Mouse (Mus musculus) midbrain, embryonic 13.5 days (tissue): ENCODE measurements at regions not wholly inside any gene's neighbourhood (a gene's known extent, or its start where the extent isn't known, plus 50 kb on each side); places are given as distances from the start of the nearest gene placed in this dataset.

ENCODE experiments used
- ATAC-seq: fragments of 200-750 bp; cut with Nextera tagmentation; 2 replicates; pipeline ENCODE4 v1.8.0; 2017; ENCODE audit warnings: mild to moderate bottlenecking, moderate TSS enrichment, moderate library complexity
- H3K27ac ChIP-seq: fragments of 300-500 bp; sonication (generic); 2 replicates; pipeline ENCODE4 v1.5.1; 2015; ENCODE audit warnings: inconsistent platforms, mild to moderate bottlenecking, moderate library complexity
- H3K27me3 ChIP-seq: fragments of 300-500 bp; sonication (generic); 2 replicates; pipeline ENCODE4 v1.6.1; 2015; ENCODE audit warnings: mild to moderate bottlenecking, inconsistent platforms
- H3K36me3 ChIP-seq: fragments of 300-500 bp; sonication (generic); 2 replicates; pipeline ENCODE4 v1.6.1; 2015; ENCODE audit warnings: mild to moderate bottlenecking, inconsistent platforms
- H3K4me1 ChIP-seq: fragments of 300-500 bp; sonication (generic); replicated peaks from 2 replicates; pipeline ENCODE4 v1.6.1; 2015; ENCODE audit warnings: inconsistent platforms
- H3K4me2 ChIP-seq: fragments of 300-500 bp; sonication (generic); replicated peaks from 2 replicates; pipeline ENCODE4 v1.6.1; 2015; ENCODE audit warnings: moderate library complexity, mild to moderate bottlenecking, inconsistent platforms
- H3K4me3 ChIP-seq: fragments of 300-500 bp; sonication (generic); replicated peaks from 2 replicates; pipeline ENCODE4 v1.5.1; 2015; ENCODE audit warnings: mild to moderate bottlenecking, inconsistent platforms
- H3K9ac ChIP-seq: fragments of 300-500 bp; sonication (generic); replicated peaks from 2 replicates; pipeline ENCODE4 v1.6.1; 2015; ENCODE audit warnings: mild to moderate bottlenecking, inconsistent platforms
- H3K9me3 ChIP-seq: fragments of 300-500 bp; sonication (generic); 2 replicates; pipeline ENCODE4 v1.6.1; 2016; ENCODE audit warnings: mild to moderate bottlenecking, inconsistent platforms
- WGBS: fragments of 180-500 bp; shearing (Covaris S2); methylation state at CpG from one replicate; pipeline ENCODE4 v1.1.7; 2015; 5-methylcytosine and 5-hydroxymethylcytosine counted together

- 49% methylated on average over 1 of the region's 1 CpGs for WGBS
- no peak for ATAC-seq
- no peak overlapping the region for H3K9ac ChIP-seq
These were observed 395.3 kb downstream of the Ccdc50 start for GRCm38 (mm10) chr16:27783978-27784377.

GRCm38 (mm10) chr16:27793406-27793805 lies 404.7 kb downstream of the Ccdc50 start:
- no peaks in the 10 kb centered on the region for H3K9me3 ChIP-seq
- H3K4me2 ChIP-seq = no peak overlapping the region
- ATAC-seq = no peak
- H3K9ac ChIP-seq = no peak overlapping the region
- H3K4me3 ChIP-seq = no peak overlapping the region
- H3K27ac ChIP-seq = no peak overlapping the region
- H3K4me1 ChIP-seq = no peaks in the 10 kb centered on the region
- 90% methylated on average over 1 of the region's 1 CpGs for WGBS
- no peaks in the 10 kb centered on the region for H3K36me3 ChIP-seq
- H3K27me3 ChIP-seq = no peaks in the 10 kb centered on the region

More at GRCm38 (mm10) chr16:27783978-27784377, 395.3 kb downstream of the Ccdc50 start:
- Histone ChIP-seq H3K9me3 (no peaks in the 10 kb centered on the region), H3K27ac (no peak overlapping the region), H3K4me2 (no peak overlapping the region), H3K27me3 (no peaks in the 10 kb centered on the region), H3K36me3 (no peaks in the 10 kb centered on the region), H3K4me3 (no peak overlapping the region), H3K4me1 (no peaks in the 10 kb centered on the region)

GRCm38 (mm10) chr16:27794907-27795306 lies 406.2 kb downstream of the Ccdc50 start:
- H3K36me3 ChIP-seq = no peaks in the 10 kb centered on the region
- H3K9me3 ChIP-seq = no peaks in the 10 kb centered on the region
- H3K27ac ChIP-seq = no peak overlapping the region
- WGBS = 78% methylated on average over 1 of the region's 1 CpGs
- H3K9ac ChIP-seq = no peak overlapping the region
- ATAC-seq = no peak
- H3K4me3 ChIP-seq = no peak overlapping the region
- no peaks in the 10 kb centered on the region for H3K4me1 ChIP-seq
- no peak overlapping the region for H3K4me2 ChIP-seq
- no peaks in the 10 kb centered on the region for H3K27me3 ChIP-seq

GRCm38 (mm10) chr16:27796153-27796822 lies 407.6 kb downstream of the Ccdc50 start:
- H3K27me3 ChIP-seq = no peaks in the 10 kb centered on the region
- no peak for ATAC-seq

GRCm38 (mm10) chr16:27814476-27814875 lies 425.8 kb downstream of the Ccdc50 start:
- H3K9ac ChIP-seq = no peak overlapping the region
- H3K4me1 ChIP-seq = peaks cover 5% of the 10 kb centered on the region; the same call in 1 of the 2 replicates
- H3K27ac ChIP-seq = no peak overlapping the region
- no peaks in the 10 kb centered on the region for H3K9me3 ChIP-seq
- ATAC-seq = peak; percentile 30; the same call in 1 of the 2 replicates
- H3K4me3 ChIP-seq = no peak overlapping the region
- H3K36me3 ChIP-seq = no peaks in the 10 kb centered on the region
- WGBS = 63% methylated on average over 1 of the region's 1 CpGs
- H3K4me2 ChIP-seq = no peak overlapping the region
- H3K27me3 ChIP-seq = no peaks in the 10 kb centered on the region

More at GRCm38 (mm10) chr16:27796153-27796822, 407.6 kb downstream of the Ccdc50 start:
- H3K9me3 ChIP-seq = no peaks in the 10 kb centered on the region
- H3K36me3 ChIP-seq = no peaks in the 10 kb centered on the region
- H3K4me1 ChIP-seq = no peaks in the 10 kb centered on the region
- H3K4me2 ChIP-seq = no peak overlapping the region
- H3K9ac ChIP-seq = no peak overlapping the region
- no peak overlapping the region for H3K27ac ChIP-seq
- WGBS = 92% methylated on average over 10 of the region's 10 CpGs
- no peak overlapping the region for H3K4me3 ChIP-seq
